Mouse (Mus musculus) kidney, postnatal 10 days (tissue): ENCODE data around the gene 1810013L24Rik.
"Not testable (repeated sequence)": the region's sequence is repeated elsewhere in the genome, so short reads cannot be mapped to it uniquely, and the experiment has no call there.

Experiments
- DNase-seq: peaks from one replicate; pipeline ENCODE4 v3.0.0; 2021; ENCODE audit warnings: mixed read lengths

The 1810013L24Rik gene

GRCm38 (mm10) chr16:8837595-8837994 lies 7.7 kb downstream of the 1810013L24Rik start:
- DNase-seq, result no peak

- DNase-seq, result no peak
These were observed 9.0 kb downstream of the 1810013L24Rik start for GRCm38 (mm10) chr16:8838921-8839320.

- DNase-seq, result no peak
These were observed 10.7 kb downstream of the 1810013L24Rik start for GRCm38 (mm10) chr16:8840557-8840956.

- DNase-seq, result no peak
These were observed 13.1 kb downstream of the 1810013L24Rik start for GRCm38 (mm10) chr16:8842962-8843361.

GRCm38 (mm10) chr16:8843580-8844175 lies 13.8 kb downstream of the 1810013L24Rik start:
- DNase-seq, result no peak

GRCm38 (mm10) chr16:8845986-8846385 lies 16.1 kb downstream of the 1810013L24Rik start:
- DNase-seq, result no peak

GRCm38 (mm10) chr16:8848309-8849068 lies 18.6 kb downstream of the 1810013L24Rik start:
- DNase-seq, result no peak

GRCm38 (mm10) chr16:8849929-8850328 lies 20.0 kb downstream of the 1810013L24Rik start:
- peak; percentile 48 for DNase-seq

GRCm38 (mm10) chr16:8855143-8855542 lies 25.2 kb downstream of the 1810013L24Rik start:
- DNase-seq, result no peak

- DNase-seq, result no peak
These were observed 26.9 kb downstream of the 1810013L24Rik start for GRCm38 (mm10) chr16:8856820-8857219.

GRCm38 (mm10) chr16:8862336-8862987 lies 32.6 kb downstream of the 1810013L24Rik start:
- DNase-seq, result no peak

- peak; percentile 22 for DNase-seq
These were observed 34.3 kb downstream of the 1810013L24Rik start for GRCm38 (mm10) chr16:8864223-8864631.

- DNase-seq, result no peak
These were observed 37.6 kb downstream of the 1810013L24Rik start for GRCm38 (mm10) chr16:8867406-8867955.

GRCm38 (mm10) chr16:8868506-8868905 lies 38.6 kb downstream of the 1810013L24Rik start:
- DNase-seq, result no peak

GRCm38 (mm10) chr16:8869715-8870114 lies 39.8 kb downstream of the 1810013L24Rik start:
- peak; percentile 86 for DNase-seq

GRCm38 (mm10) chr16:8871376-8871775 lies 41.5 kb downstream of the 1810013L24Rik start:
- no peak for DNase-seq

GRCm38 (mm10) chr16:8872019-8872418 lies 42.1 kb downstream of the 1810013L24Rik start:
- DNase-seq, result no peak

- no peak for DNase-seq
These were observed 42.6 kb downstream of the 1810013L24Rik start for GRCm38 (mm10) chr16:8872486-8872885.

GRCm38 (mm10) chr16:8880076-8880475 lies 50.2 kb downstream of the 1810013L24Rik start:
- DNase-seq, result no peak

- DNase-seq, result peak; percentile 84
These were observed 53.9 kb downstream of the 1810013L24Rik start for GRCm38 (mm10) chr16:8883674-8884241.

GRCm38 (mm10) chr16:8894214-8894613 lies 64.3 kb downstream of the 1810013L24Rik start:
- not testable (repeated sequence) for DNase-seq

- DNase-seq, result no peak
These were observed 65.4 kb downstream of the 1810013L24Rik start for GRCm38 (mm10) chr16:8895301-8895700.

GRCm38 (mm10) chr16:8906115-8906514 lies 76.2 kb downstream of the 1810013L24Rik start:
- DNase-seq, result not testable (repeated sequence)
